Mouse (Mus musculus) gastrocnemius, postnatal 25 days (tissue): ENCODE results near the gene Olfr1465. TPM values are rescaled to one million over a fixed set of nuclear protein-coding genes. Genes with fewer than 3 reads are reported as not detected.

Experiments
- DNase-seq: peaks from one replicate; pipeline ENCODE4 v3.0.0; 2022
- long read RNA-seq, 2 experiments: library from polyadenylated mRNA; stranded (forward); transcript quantifications; one replicate each; pipeline ENCODE4 v2.0.0; 2021
- total RNA-seq, 2 experiments: library from RNA; stranded (reverse); gene quantifications; 1 replicate in 1 of 2; 2 replicates in 1 of 2; pipeline ENCODE4 v1.2.3; 2021

Gene Olfr1465
- not detected for total RNA-seq
- long read RNA-seq, experiment 1 = 0 reads
- long read RNA-seq, experiment 2 = 0 reads

- no peak for DNase-seq
These were observed at the start of gene Olfr1465 for GRCm38 (mm10) chr19:13315441-13315840. Olfr1465 (minus strand) TSS chr19:13315541.

GRCm38 (mm10) chr19:13361936-13362335 lies 46.6 kb upstream of the Olfr1465 start, which contains the start of gene Olfr1467:
Olfr1467 (plus strand) TSS chr19:13362236.
- DNase-seq = no peak

- no peak for DNase-seq
These were observed 23.2 kb upstream of the Olfr1465 start, which contains the start of gene Olfr1466 for GRCm38 (mm10) chr19:13338562-13338961. Olfr1466 (plus strand) TSS chr19:13338862.

Other genes with a start within 250 kb of the Olfr1465 start
- not detected for gene Olfr1457, start 217.7 kb downstream of the Olfr1465 start, total RNA-seq
- not detected for gene Olfr1458, start 208.8 kb downstream of the Olfr1465 start, total RNA-seq
- not detected for gene Olfr1459, start 166.0 kb downstream of the Olfr1465 start, total RNA-seq
- gene Olfr1461, start 152.5 kb downstream of the Olfr1465 start, total RNA-seq = not detected
- not detected for gene Olfr1462, start 129.8 kb downstream of the Olfr1465 start, total RNA-seq
- gene Olfr1463, start 84.2 kb downstream of the Olfr1465 start, total RNA-seq = not detected
- not detected for gene Olfr1466, start 23.3 kb upstream of the Olfr1465 start, total RNA-seq
- gene Olfr1467, start 46.7 kb upstream of the Olfr1465 start, total RNA-seq = not detected
- gene Olfr1469, start 92.3 kb upstream of the Olfr1465 start, total RNA-seq = not detected
- gene Olfr1471, start 127.9 kb upstream of the Olfr1465 start, total RNA-seq = not detected
- not detected for gene Olfr1472, start 140.5 kb upstream of the Olfr1465 start, total RNA-seq
- gene Olfr1474, start 154.0 kb upstream of the Olfr1465 start, total RNA-seq = not detected
- gene Olfr1475, start 164.7 kb upstream of the Olfr1465 start, total RNA-seq = not detected
- gene Olfr1477, start 185.0 kb upstream of the Olfr1465 start, total RNA-seq = not detected
- not detected for gene Olfr1480, start 212.4 kb upstream of the Olfr1465 start, total RNA-seq